ENCODE assay signal across 29 mouse cellular contexts in genomic region chr11:8942446-8942845, GRCm38 (mm10). TPM values are rescaled to one million over a fixed set of nuclear protein-coding genes. Genes with fewer than 3 reads are reported as not detected.
DNase-seq lines count a peak whose midpoint lies in the region; ATAC-seq and TF ChIP-seq lines count a peak whose summit lies in the region.
"Had no signal": no experiment of that assay in that cellular context is flagged by ENCODE, and none has a peak within 500 bp of the region (broad histone marks: within the 10 kb centered on the region; RNA-seq: fewer than 3 reads in every experiment).

No protein-coding gene starts in this region.

- H3K9me3 ChIP-seq in forebrain, embryonic 11.5 days (ENCODE audit: control insufficient read depth, low read length) = no peaks in the 10 kb centered on the region
- no peaks in the 10 kb centered on the region for H3K9me3 ChIP-seq in forebrain, embryonic 10.5 days
- no peaks in the 10 kb centered on the region for H3K9me3 ChIP-seq in hindbrain, postnatal 0 days (ENCODE audit: low read length)
- H3K9me3 ChIP-seq in hindbrain, embryonic 13.5 days = no peaks in the 10 kb centered on the region
- no peaks in the 10 kb centered on the region for H3K9me3 ChIP-seq in midbrain, postnatal 0 days (ENCODE audit: low read length)
- no peaks in the 10 kb centered on the region for H3K9me3 ChIP-seq in midbrain, embryonic 16.5 days (replicated peaks; ENCODE audit: control insufficient read depth, low read length, poor library complexity, severe bottlenecking)
- H3K9me3 ChIP-seq in liver, embryonic 12.5 days (replicated peaks) = no peaks in the 10 kb centered on the region
- H3K9me3 ChIP-seq: embryonic facial prominence, embryonic 10.5 days; embryonic facial prominence, embryonic 13.5 days; forebrain, embryonic 15.5 days; heart, embryonic 10.5 days; heart, embryonic 13.5 days; intestine, embryonic 15.5 days had no signal

- no peak for ATAC-seq in forebrain, embryonic 11.5 days (replicated peaks; ENCODE audit: low FRiP score)
- peak; percentile 45; the same call in 1 of the 2 replicates for ATAC-seq in hindbrain, postnatal 0 days
- ATAC-seq in hindbrain, embryonic 13.5 days (ENCODE audit: low FRiP score) = no peak
- no peak for ATAC-seq in midbrain, postnatal 0 days (ENCODE audit: low FRiP score)
- ATAC-seq in midbrain, embryonic 16.5 days = no peak
- no peak; the same call in 1 of the 2 replicates for ATAC-seq in liver, embryonic 12.5 days
- ATAC-seq: CD4-positive, CD25-positive, alpha-beta regulatory T cell, adult 4 months; forebrain, embryonic 15.5 days; intestine, embryonic 15.5 days had no signal

- H3K27me3 ChIP-seq in forebrain, embryonic 11.5 days (ENCODE audit: control insufficient read depth, insufficient read depth, low read length) = no peaks in the 10 kb centered on the region
- no peaks in the 10 kb centered on the region for H3K27me3 ChIP-seq in forebrain, embryonic 10.5 days (ENCODE audit: poor library complexity, severe bottlenecking)
- H3K27me3 ChIP-seq in hindbrain, postnatal 0 days (ENCODE audit: insufficient read depth, low read length) = no peaks in the 10 kb centered on the region
- H3K27me3 ChIP-seq in hindbrain, embryonic 13.5 days = no peaks in the 10 kb centered on the region
- no peaks in the 10 kb centered on the region for H3K27me3 ChIP-seq in midbrain, postnatal 0 days (ENCODE audit: insufficient read depth, low read length)
- H3K27me3 ChIP-seq in midbrain, embryonic 16.5 days (ENCODE audit: control insufficient read depth, insufficient read depth, low read depth, low read length) = no peaks in the 10 kb centered on the region
- no peaks in the 10 kb centered on the region for H3K27me3 ChIP-seq in liver, embryonic 12.5 days (replicated peaks)
- H3K27me3 ChIP-seq: embryonic facial prominence, embryonic 13.5 days; forebrain, embryonic 15.5 days; heart, embryonic 13.5 days; intestine, embryonic 15.5 days had no signal

- no peak overlapping the region for H3K4me3 ChIP-seq in forebrain, embryonic 11.5 days (ENCODE audit: low read depth, low read length)
- H3K4me3 ChIP-seq in forebrain, embryonic 10.5 days = no peak overlapping the region
- no peak overlapping the region for H3K4me3 ChIP-seq in hindbrain, postnatal 0 days (ENCODE audit: low read length)
- H3K4me3 ChIP-seq in hindbrain, embryonic 13.5 days = no peak overlapping the region
- no peak overlapping the region for H3K4me3 ChIP-seq in midbrain, postnatal 0 days (ENCODE audit: low read depth, low read length)
- H3K4me3 ChIP-seq in midbrain, embryonic 16.5 days (ENCODE audit: low read depth, low read length) = no peak overlapping the region
- no peak overlapping the region for H3K4me3 ChIP-seq in liver, embryonic 12.5 days
- H3K4me3 ChIP-seq: embryonic facial prominence, embryonic 10.5 days; embryonic facial prominence, embryonic 13.5 days; erythroblast, embryonic 14.5 days; forebrain, embryonic 15.5 days; heart, adult 2 months; heart, embryonic 10.5 days; heart, embryonic 13.5 days; intestine, embryonic 15.5 days had no signal

- WGBS in forebrain, embryonic 11.5 days = 86% methylated on average over 2 of the region's 2 CpGs
- WGBS in forebrain, embryonic 10.5 days = 86% methylated on average over 2 of the region's 2 CpGs
- 58% methylated on average over 2 of the region's 2 CpGs for WGBS in hindbrain, postnatal 0 days
- 75% methylated on average over 2 of the region's 2 CpGs for WGBS in hindbrain, embryonic 13.5 days
- WGBS in midbrain, postnatal 0 days = 86% methylated on average over 2 of the region's 2 CpGs
- WGBS in midbrain, embryonic 16.5 days = 80% methylated on average over 2 of the region's 2 CpGs
- 55% methylated on average over 2 of the region's 2 CpGs for WGBS in liver, embryonic 12.5 days (ENCODE audit: insufficient replicate concordance)

- H3K4me1 ChIP-seq in forebrain, embryonic 11.5 days (replicated peaks; ENCODE audit: control insufficient read depth, insufficient read depth, low read length) = no peaks in the 10 kb centered on the region
- no peaks in the 10 kb centered on the region for H3K4me1 ChIP-seq in forebrain, embryonic 10.5 days
- H3K4me1 ChIP-seq in hindbrain, postnatal 0 days (ENCODE audit: insufficient read depth, low read length) = no peaks in the 10 kb centered on the region
- H3K4me1 ChIP-seq in hindbrain, embryonic 13.5 days (replicated peaks) = no peaks in the 10 kb centered on the region
- no peaks in the 10 kb centered on the region for H3K4me1 ChIP-seq in midbrain, postnatal 0 days (ENCODE audit: insufficient read depth, low read length)
- no peaks in the 10 kb centered on the region for H3K4me1 ChIP-seq in midbrain, embryonic 16.5 days (ENCODE audit: control insufficient read depth, insufficient read depth, low read length)
- peaks cover 13% of the 10 kb centered on the region; the same call in 1 of the 2 replicates for H3K4me1 ChIP-seq in liver, embryonic 12.5 days
- H3K4me1 ChIP-seq: embryonic facial prominence, embryonic 10.5 days; embryonic facial prominence, embryonic 13.5 days; forebrain, embryonic 15.5 days; intestine, embryonic 15.5 days had no signal

- peak; percentile 40 for DNase-seq in forebrain, embryonic 11.5 days (ENCODE audit: low spot score)
- DNase-seq in forebrain, embryonic 10.5 days (ENCODE audit: extremely low spot score, low spot score) = no peak
- no peak for DNase-seq in hindbrain, postnatal 0 days (ENCODE audit: low spot score)
- DNase-seq in midbrain, postnatal 0 days (ENCODE audit: low spot score) = peak; percentile 29
- DNase-seq: adrenal gland, adult 2 months; adrenal gland, postnatal 14 days; cerebellum, adult 11-12 months; cerebellum, adult 9-10 months; embryo, embryonic 11 days; gastrocnemius, postnatal 10 days; gastrocnemius, postnatal 36 days; heart, adult 2 months; heart, postnatal 14 days; heart, postnatal 4 days; kidney, adult 11 months had no signal

- no peak overlapping the region for H3K4me2 ChIP-seq in forebrain, embryonic 11.5 days (ENCODE audit: low read depth, low read length, severe bottlenecking)
- no peak overlapping the region for H3K4me2 ChIP-seq in hindbrain, postnatal 0 days (ENCODE audit: low read depth, low read length)
- no peak overlapping the region for H3K4me2 ChIP-seq in hindbrain, embryonic 13.5 days
- H3K4me2 ChIP-seq in midbrain, postnatal 0 days (ENCODE audit: low read depth, low read length, poor library complexity, severe bottlenecking) = no peak overlapping the region
- no peak overlapping the region for H3K4me2 ChIP-seq in midbrain, embryonic 16.5 days (ENCODE audit: low read length)
- H3K4me2 ChIP-seq in liver, embryonic 12.5 days = no peak overlapping the region
- H3K4me2 ChIP-seq: embryonic facial prominence, embryonic 13.5 days; forebrain, embryonic 15.5 days; heart, embryonic 13.5 days; intestine, embryonic 15.5 days had no signal

- no peak overlapping the region for H3K27ac ChIP-seq in forebrain, embryonic 11.5 days (ENCODE audit: low read depth, low read length)
- H3K27ac ChIP-seq in forebrain, embryonic 10.5 days = no peak overlapping the region
- no peak overlapping the region for H3K27ac ChIP-seq in hindbrain, postnatal 0 days
- no peak overlapping the region for H3K27ac ChIP-seq in hindbrain, embryonic 13.5 days
- H3K27ac ChIP-seq in midbrain, postnatal 0 days (ENCODE audit: low read depth, low read length) = no peak overlapping the region
- H3K27ac ChIP-seq in midbrain, embryonic 16.5 days (ENCODE audit: low read length) = no peak overlapping the region
- H3K27ac ChIP-seq in liver, embryonic 12.5 days = no peak overlapping the region
- H3K27ac ChIP-seq: embryonic facial prominence, embryonic 10.5 days; embryonic facial prominence, embryonic 13.5 days; forebrain, embryonic 15.5 days; heart, adult 2 months; heart, embryonic 10.5 days; heart, embryonic 13.5 days; intestine, embryonic 15.5 days had no signal

- H3K36me3 ChIP-seq in forebrain, embryonic 11.5 days (ENCODE audit: control insufficient read depth, insufficient read depth, low read length) = no peaks in the 10 kb centered on the region
- H3K36me3 ChIP-seq in forebrain, embryonic 10.5 days (replicated peaks) = no peaks in the 10 kb centered on the region
- no peaks in the 10 kb centered on the region for H3K36me3 ChIP-seq in hindbrain, postnatal 0 days (ENCODE audit: insufficient read depth, low read length)
- H3K36me3 ChIP-seq in hindbrain, embryonic 13.5 days = no peaks in the 10 kb centered on the region
- H3K36me3 ChIP-seq in midbrain, postnatal 0 days (ENCODE audit: insufficient read depth, low read length) = no peaks in the 10 kb centered on the region
- no peaks in the 10 kb centered on the region for H3K36me3 ChIP-seq in midbrain, embryonic 16.5 days (ENCODE audit: control insufficient read depth, insufficient read depth, low read length)
- no peaks in the 10 kb centered on the region for H3K36me3 ChIP-seq in liver, embryonic 12.5 days
- H3K36me3 ChIP-seq: embryonic facial prominence, embryonic 10.5 days; embryonic facial prominence, embryonic 13.5 days; forebrain, embryonic 15.5 days; heart, embryonic 10.5 days; heart, embryonic 13.5 days; intestine, embryonic 15.5 days had no signal

- no peak for TF ChIP-seq CTCF in hindbrain, postnatal 0 days (IDR thresholded peaks at IDR 0.05; ENCODE audit: low read depth)
- TF ChIP-seq CTCF in midbrain, postnatal 0 days (IDR thresholded peaks at IDR 0.05) = no peak

- no peak overlapping the region for H3K9ac ChIP-seq in forebrain, embryonic 11.5 days (ENCODE audit: low read length)
- no peak overlapping the region for H3K9ac ChIP-seq in hindbrain, postnatal 0 days (replicated peaks; ENCODE audit: low read length)
- H3K9ac ChIP-seq in hindbrain, embryonic 13.5 days = no peak overlapping the region
- no peak overlapping the region for H3K9ac ChIP-seq in midbrain, postnatal 0 days (replicated peaks; ENCODE audit: low read length, poor library complexity, severe bottlenecking)
- no peak overlapping the region for H3K9ac ChIP-seq in midbrain, embryonic 16.5 days (ENCODE audit: low read depth, low read length)
- H3K9ac ChIP-seq in liver, embryonic 12.5 days = no peak overlapping the region
- H3K9ac ChIP-seq: embryonic facial prominence, embryonic 13.5 days; forebrain, embryonic 15.5 days; heart, embryonic 13.5 days; intestine, embryonic 15.5 days had no signal

RNA-seq across cellular contexts. Expression of gene Pkd1l1, which starts 30.6 kb away (rescaled TPM):
- polyA plus RNA-seq in forebrain, embryonic 11.5 days (2014; fragmentation: Nextera tagmentation; extraction: Ambion mirVana) = 0.16 TPM in 1 of 2 replicates, not detected in the other
- polyA plus RNA-seq in forebrain, embryonic 10.5 days (2016; fragmentation: Nextera tagmentation; extraction: Ambion mirVana) = not detected in 2 replicates
- total RNA-seq in hindbrain, postnatal 0 days (2014; rRNA removed) = 0.37 and 0.40 TPM in 2 replicates
- 0.19 and 0.33 TPM in 2 replicates for polyA plus RNA-seq in hindbrain, postnatal 0 days (2015; fragmentation: Nextera tagmentation; extraction: Ambion mirVana)
- 0.08 and 0.10 TPM in 2 replicates for polyA plus RNA-seq in hindbrain, embryonic 13.5 days (2015; fragmentation: Nextera tagmentation; extraction: Ambion mirVana)
- 0.22 and 1.6 TPM in 2 replicates for total RNA-seq in midbrain, postnatal 0 days (2014; rRNA removed)
- 0.27 and 0.57 TPM in 2 replicates for polyA plus RNA-seq in midbrain, postnatal 0 days (2015; fragmentation: Nextera tagmentation; extraction: Ambion mirVana)
- polyA plus RNA-seq in midbrain, embryonic 16.5 days (2015; fragmentation: Nextera tagmentation; extraction: Ambion mirVana) = 0.20 and 0.22 TPM in 2 replicates
- 0.06 and 0.22 TPM in 2 replicates for polyA plus RNA-seq in liver, embryonic 12.5 days (2016; fragmentation: Nextera tagmentation; extraction: Ambion mirVana)
- total RNA-seq: gastrocnemius, adult 18-20 months; gastrocnemius, postnatal 36 days; MEL had no signal
- polyA plus RNA-seq: hindbrain, embryonic 11.5 days had no signal

Comparison
In these comparisons a context has a peak if more than half of its experiments do, and no peak if none do; other contexts are left out.
1. DNase-seq: peak in forebrain, embryonic 11.5 days (single experiment) and midbrain, postnatal 0 days (single experiment); none in forebrain, embryonic 10.5 days (single experiment) and hindbrain, postnatal 0 days (single experiment).